Mouse (Mus musculus) liver, embryonic 12.5 days (tissue): ENCODE measurements around the gene Abcc6. TPM values are rescaled to one million over a fixed set of nuclear protein-coding genes. Genes with fewer than 3 reads are reported as not detected.

Experiments
- ATAC-seq: fragments of 200-750 bp; cut with Nextera tagmentation; 2 replicates; pipeline ENCODE4 v1.8.0; 2017; ENCODE audit warnings: moderate number of reproducible peaks, mild to moderate bottlenecking, moderate library complexity
- H3K27ac ChIP-seq: fragments of 300-500 bp; sonication (generic); 2 replicates; pipeline ENCODE4 v1.5.1; 2016; ENCODE audit warnings: mild to moderate bottlenecking
- H3K27me3 ChIP-seq: fragments of 300-500 bp; sonication (generic); replicated peaks from 2 replicates; pipeline ENCODE4 v1.6.1; 2016; ENCODE audit warnings: mild to moderate bottlenecking, moderate library complexity
- H3K36me3 ChIP-seq: fragments of 300-500 bp; sonication (generic); 2 replicates; pipeline ENCODE4 v1.6.1; 2016; ENCODE audit warnings: mild to moderate bottlenecking, moderate library complexity
- H3K4me1 ChIP-seq: fragments of 300-500 bp; sonication (generic); 2 replicates; pipeline ENCODE4 v1.6.1; 2016
- H3K4me2 ChIP-seq: fragments of 300-500 bp; sonication (generic); 2 replicates; pipeline ENCODE4 v1.6.1; 2016; ENCODE audit warnings: mild to moderate bottlenecking, moderate library complexity
- H3K4me3 ChIP-seq: fragments of 300-500 bp; sonication (generic); 2 replicates; pipeline ENCODE4 v1.5.1; 2016; ENCODE audit warnings: mild to moderate bottlenecking, moderate library complexity
- H3K9ac ChIP-seq: fragments of 300-500 bp; sonication (generic); 2 replicates; pipeline ENCODE4 v1.6.1; 2016; ENCODE audit warnings: mild to moderate bottlenecking, moderate library complexity
- H3K9me3 ChIP-seq: fragments of 300-500 bp; sonication (generic); replicated peaks from 2 replicates; pipeline ENCODE4 v1.6.1; 2016; ENCODE audit warnings: mild to moderate bottlenecking, moderate library complexity
- WGBS: fragments of 180-500 bp; shearing (Covaris S2); methylation state at CpG from one replicate; pipeline ENCODE4 v1.1.7; 2016; ENCODE audit not compliant: insufficient replicate concordance; 5-methylcytosine and 5-hydroxymethylcytosine counted together
- polyA plus RNA-seq: library from polyadenylated mRNA; unstranded; fragments of >200 nt; fragmentation: Nextera tagmentation; extraction: Ambion mirVana; gene quantifications from 2 replicates; pipeline ENCODE4 v1.2.1, GENCODE M21; 2016

Abcc6 gene
- polyA plus RNA-seq, 1 experiment from 2014 or later, result 4.9 TPM

DNA sequence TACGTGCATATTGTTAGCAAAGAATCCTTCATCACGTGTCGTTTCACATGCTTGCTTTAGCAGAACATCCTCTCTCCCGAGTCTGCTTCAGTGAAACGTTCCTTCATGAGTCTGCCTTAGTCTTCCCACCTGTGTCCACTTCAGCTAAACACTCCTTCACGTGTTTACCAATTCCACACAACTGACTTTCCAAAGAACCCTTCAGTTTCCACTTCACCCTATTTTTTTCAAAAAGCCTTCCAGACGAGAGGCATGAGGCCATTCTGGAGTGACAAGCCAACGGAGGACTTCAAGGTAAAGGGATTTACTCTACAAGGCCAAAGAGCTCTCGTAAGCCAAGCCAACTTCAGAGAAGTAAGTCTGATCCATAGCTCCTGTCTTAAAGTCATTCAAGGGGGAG is 4.7 kb downstream of the Abcc6 start:
- peaks cover 18% of the 10 kb centered on the region for H3K27me3 ChIP-seq
- H3K4me1 ChIP-seq, result peaks cover 20% of the 10 kb centered on the region
- no peak overlapping the region for H3K9ac ChIP-seq
- no peak overlapping the region for H3K4me2 ChIP-seq
- no peak overlapping the region for H3K27ac ChIP-seq
- H3K9me3 ChIP-seq, result no peaks in the 10 kb centered on the region
- WGBS, result 61% methylated on average over 9 of the region's 9 CpGs
- H3K36me3 ChIP-seq, result no peaks in the 10 kb centered on the region
- no peak overlapping the region for H3K4me3 ChIP-seq
- ATAC-seq, result no peak

GRCm38 (mm10) chr7:46021951-46022350 is 8.2 kb downstream of the Abcc6 start:
- no peak for ATAC-seq
- no peak overlapping the region for H3K9ac ChIP-seq
- no peak overlapping the region for H3K27ac ChIP-seq
- H3K4me1 ChIP-seq, result no peaks in the 10 kb centered on the region
- no peak overlapping the region for H3K4me2 ChIP-seq
- H3K27me3 ChIP-seq, result peaks cover 20% of the 10 kb centered on the region
- 68% methylated on average over 4 of the region's 4 CpGs for WGBS
- H3K4me3 ChIP-seq, result no peak overlapping the region
- H3K36me3 ChIP-seq, result no peaks in the 10 kb centered on the region
- no peaks in the 10 kb centered on the region for H3K9me3 ChIP-seq

GRCm38 (mm10) chr7:46019594-46019993 is 10.5 kb downstream of the Abcc6 start:
- no peaks in the 10 kb centered on the region for H3K9me3 ChIP-seq
- H3K4me1 ChIP-seq, result no peaks in the 10 kb centered on the region
- ATAC-seq, result no peak
- 73% methylated on average over 3 of the region's 3 CpGs for WGBS
- H3K27ac ChIP-seq, result no peak overlapping the region
- no peak overlapping the region for H3K4me2 ChIP-seq
- H3K27me3 ChIP-seq, result peaks cover 11% of the 10 kb centered on the region
- no peaks in the 10 kb centered on the region for H3K36me3 ChIP-seq
- H3K9ac ChIP-seq, result no peak overlapping the region
- no peak overlapping the region for H3K4me3 ChIP-seq

- H3K27ac ChIP-seq, result no peak overlapping the region
- H3K36me3 ChIP-seq, result no peaks in the 10 kb centered on the region
- no peak for ATAC-seq
Observed at GRCm38 (mm10) chr7:46013266-46014010, 16.7 kb downstream of the Abcc6 start.

DNA sequence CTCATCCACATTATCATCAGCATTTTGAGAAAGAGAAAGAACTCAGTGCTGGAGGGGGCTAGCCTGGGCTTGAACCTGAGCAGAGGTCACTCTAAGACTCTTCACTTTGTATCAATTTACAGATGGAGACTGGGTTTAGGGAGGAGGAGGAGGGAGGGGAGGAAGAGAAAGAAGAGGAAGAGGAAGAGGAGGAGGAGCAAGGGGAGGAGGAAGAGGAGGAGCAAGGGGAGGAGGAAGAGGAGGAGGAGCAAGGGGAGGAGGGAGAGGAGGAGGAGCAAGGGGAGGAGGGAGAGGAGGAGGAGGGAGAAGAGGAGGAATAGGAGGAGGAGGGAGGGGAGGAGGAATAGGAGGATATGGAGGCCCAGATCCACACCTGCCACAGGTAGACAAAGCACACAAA is 18.0 kb downstream of the Abcc6 start:
- ATAC-seq, result no peak
- Histone ChIP-seq H3K4me3 (no peak overlapping the region), H3K4me2 (no peak overlapping the region), H3K27me3 (no peaks in the 10 kb centered on the region), H3K9ac (no peak overlapping the region), H3K4me1 (no peaks in the 10 kb centered on the region), H3K36me3 (no peaks in the 10 kb centered on the region), H3K27ac (no peak overlapping the region), H3K9me3 (no peaks in the 10 kb centered on the region)

More at GRCm38 (mm10) chr7:46013266-46014010, 16.7 kb downstream of the Abcc6 start:
- Histone ChIP-seq H3K9ac (no peak overlapping the region), H3K4me1 (no peaks in the 10 kb centered on the region), H3K4me3 (no peak overlapping the region), H3K9me3 (no peaks in the 10 kb centered on the region), H3K4me2 (no peak overlapping the region), H3K27me3 (no peaks in the 10 kb centered on the region)
- WGBS, result 38% methylated on average over 9 of the region's 9 CpGs

GRCm38 (mm10) chr7:46009578-46009977 is 20.5 kb downstream of the Abcc6 start:
- peaks cover 8% of the 10 kb centered on the region; the same call in 1 of the 2 replicates for H3K27me3 ChIP-seq
- H3K4me2 ChIP-seq, result no peak overlapping the region
- H3K4me1 ChIP-seq, result no peaks in the 10 kb centered on the region
- 20% methylated on average over 5 of the region's 5 CpGs for WGBS
- no peak overlapping the region for H3K27ac ChIP-seq
- no peak overlapping the region for H3K9ac ChIP-seq
- H3K4me3 ChIP-seq, result no peak overlapping the region
- no peaks in the 10 kb centered on the region for H3K9me3 ChIP-seq
- ATAC-seq, result no peak
- H3K36me3 ChIP-seq, result peaks cover 5% of the 10 kb centered on the region; the same call in 1 of the 2 replicates

GRCm38 (mm10) chr7:46002748-46003147 is 27.4 kb downstream of the Abcc6 start:
- H3K4me1 ChIP-seq, result no peaks in the 10 kb centered on the region
- H3K36me3 ChIP-seq, result peaks cover 5% of the 10 kb centered on the region; the same call in 1 of the 2 replicates
- no peak overlapping the region for H3K27ac ChIP-seq
- no peak overlapping the region for H3K4me3 ChIP-seq
- no peak for ATAC-seq
- H3K27me3 ChIP-seq, result peaks cover 8% of the 10 kb centered on the region; the same call in 1 of the 2 replicates
- H3K9me3 ChIP-seq, result no peaks in the 10 kb centered on the region
- H3K9ac ChIP-seq, result no peak overlapping the region
- H3K4me2 ChIP-seq, result no peak overlapping the region
- 37% methylated on average over 4 of the region's 4 CpGs for WGBS

GRCm38 (mm10) chr7:46000577-46000976 is 29.5 kb downstream of the Abcc6 start:
- Histone ChIP-seq H3K4me1 (no peaks in the 10 kb centered on the region), H3K9ac (no peak overlapping the region), H3K27ac (no peak overlapping the region), H3K27me3 (peaks cover 8% of the 10 kb centered on the region), H3K9me3 (no peaks in the 10 kb centered on the region), H3K36me3 (peaks cover 3% of the 10 kb centered on the region; the same call in 1 of the 2 replicates), H3K4me3 (no peak overlapping the region), H3K4me2 (no peak overlapping the region)
- WGBS, result 80% methylated on average over 4 of the region's 4 CpGs
- no peak for ATAC-seq

- 0 out of 2 replicates have a peak, but pooled peaks cover 4% of the 10 kb centered on the region for H3K36me3 ChIP-seq
- no peak for ATAC-seq
- H3K27me3 ChIP-seq, result no peaks in the 10 kb centered on the region; the same call in 1 of the 2 replicates
- WGBS, result 56% methylated on average over 8 of the region's 8 CpGs
- H3K9ac ChIP-seq, result no peak overlapping the region
- no peak overlapping the region for H3K4me3 ChIP-seq
- no peaks in the 10 kb centered on the region for H3K9me3 ChIP-seq
- H3K4me1 ChIP-seq, result no peaks in the 10 kb centered on the region
- no peak overlapping the region for H3K4me2 ChIP-seq
- H3K27ac ChIP-seq, result no peak overlapping the region
Observed at GRCm38 (mm10) chr7:45992470-45992869, 37.6 kb downstream of the Abcc6 start.

DNA sequence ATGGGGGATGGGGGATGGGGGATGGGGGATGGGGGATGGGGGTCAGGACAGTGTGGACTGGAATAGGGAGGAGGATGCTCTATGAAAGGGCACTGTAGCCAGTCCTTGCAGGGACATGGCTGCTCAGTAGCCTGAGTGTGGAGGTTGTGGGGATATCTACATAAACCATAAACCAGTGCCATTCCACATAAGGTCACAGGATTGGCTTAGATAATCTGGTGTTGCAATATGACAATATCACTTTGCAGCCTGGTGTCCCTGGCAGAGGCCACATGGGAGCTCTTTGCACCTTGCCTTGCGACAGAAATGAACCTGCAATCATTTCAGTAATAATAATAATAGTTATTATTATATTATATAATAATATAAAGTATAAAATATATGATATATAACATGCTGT is 41.8 kb downstream of the Abcc6 start:
- H3K4me1 ChIP-seq, result no peaks in the 10 kb centered on the region
- no peaks in the 10 kb centered on the region for H3K9me3 ChIP-seq
- no peaks in the 10 kb centered on the region for H3K27me3 ChIP-seq
- H3K36me3 ChIP-seq, result no peaks in the 10 kb centered on the region
- WGBS, result 74% methylated on average over 1 of the region's 1 CpGs
- no peak overlapping the region for H3K4me2 ChIP-seq
- ATAC-seq, result no peak
- no peak overlapping the region for H3K4me3 ChIP-seq
- no peak overlapping the region for H3K27ac ChIP-seq
- no peak overlapping the region for H3K9ac ChIP-seq

- 58% methylated on average over 6 of the region's 6 CpGs for WGBS
- no peak overlapping the region for H3K4me3 ChIP-seq
- no peaks in the 10 kb centered on the region for H3K4me1 ChIP-seq
- no peaks in the 10 kb centered on the region for H3K9me3 ChIP-seq
- H3K27me3 ChIP-seq, result no peaks in the 10 kb centered on the region
- H3K9ac ChIP-seq, result no peak overlapping the region
- no peak overlapping the region for H3K4me2 ChIP-seq
- no peaks in the 10 kb centered on the region for H3K36me3 ChIP-seq
- H3K27ac ChIP-seq, result no peak overlapping the region
- no peak for ATAC-seq
Observed at GRCm38 (mm10) chr7:45986893-45987292, 43.2 kb downstream of the Abcc6 start.

- Histone ChIP-seq H3K4me1 (no peaks in the 10 kb centered on the region), H3K9ac (no peak overlapping the region), H3K36me3 (no peaks in the 10 kb centered on the region), H3K9me3 (no peaks in the 10 kb centered on the region), H3K27ac (no peak overlapping the region), H3K27me3 (no peaks in the 10 kb centered on the region), H3K4me3 (no peak overlapping the region), H3K4me2 (no peak overlapping the region)
- WGBS, result 71% methylated on average over 5 of the region's 5 CpGs
- ATAC-seq, result no peak
Observed at GRCm38 (mm10) chr7:45981612-45982011, 48.5 kb downstream of the Abcc6 start.

DNA sequence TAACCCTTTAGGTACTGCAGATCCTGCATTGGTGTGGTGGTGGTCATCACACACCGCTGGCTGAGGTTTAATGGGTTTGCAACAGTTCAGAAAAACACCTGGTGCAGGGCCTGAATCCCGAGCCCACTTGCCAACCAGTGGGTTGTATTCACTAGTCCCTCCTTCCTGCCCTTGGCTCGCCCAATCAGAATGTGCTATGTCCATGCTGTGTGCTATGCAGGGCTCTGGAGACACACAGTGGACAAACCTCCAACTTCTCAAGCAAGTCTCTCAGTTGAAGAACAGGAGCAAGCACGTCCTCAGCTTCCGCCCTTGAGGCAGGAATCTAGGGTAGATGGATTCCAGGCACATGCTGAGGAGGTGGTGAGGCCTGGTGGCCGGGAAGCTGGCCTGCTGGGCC is 55.6 kb downstream of the Abcc6 start:
- no peaks in the 10 kb centered on the region for H3K9me3 ChIP-seq
- no peak overlapping the region for H3K27ac ChIP-seq
- no peaks in the 10 kb centered on the region for H3K36me3 ChIP-seq
- no peak overlapping the region for H3K4me3 ChIP-seq
- H3K27me3 ChIP-seq, result no peaks in the 10 kb centered on the region
- H3K4me1 ChIP-seq, result no peaks in the 10 kb centered on the region
- ATAC-seq, result no peak
- no peak overlapping the region for H3K4me2 ChIP-seq
- no peak overlapping the region for H3K9ac ChIP-seq
- 49% methylated on average over 6 of the region's 6 CpGs for WGBS
